Mouse (Mus musculus): Measurements from ENCODE around the gene Ogfr. TPM values are rescaled to one million over a fixed set of nuclear protein-coding genes. Genes with fewer than 3 reads are reported as not detected.

The Ogfr gene
- total and polyA plus RNA-seq, 3 experiments, result 57.3 to 79.1 (median 67.0) TPM

GRCm38 (mm10) chr2:180563841-180564240 lies 25.2 kb upstream of the Ogfr start:
- H3K79me2 ChIP-seq (replicated peaks; ENCODE audit: control insufficient read depth, extremely low read depth, insufficient read depth, poor library complexity, severe bottlenecking), result no peaks in the 10 kb centered on the region
- no peak for DNase-seq (ENCODE audit: extremely low read depth)
- no peak overlapping the region for H3K27ac ChIP-seq (ENCODE audit: insufficient read depth, low read depth)
- peak overlapping the region; percentile 55 for H3K4me2 ChIP-seq (ENCODE audit: insufficient read depth, low read depth, poor library complexity, severe bottlenecking)
- in situ Hi-C loops (cut with MboI; ENCODE audit: low pct_ligation_motif_present, low pct_unique_long_range_greater_than_20kb, low sequenced_read_pairs), result no loop called here
- dilution Hi-C loops (cut with MboI; ENCODE audit: extremely low pct_ligation_motif_present, extremely low pct_unique_long_range_greater_than_20kb, low sequenced_read_pairs), result no loop called here
- no peaks in the 10 kb centered on the region for H3K27me3 ChIP-seq (replicated peaks)
- H3K9me3 ChIP-seq (replicated peaks; ENCODE audit: low read length), result peaks cover 2% of the 10 kb centered on the region
- H3K9ac ChIP-seq (ENCODE audit: insufficient read depth, low read depth), result no peak overlapping the region
- H3K36me3 ChIP-seq (replicated peaks in 1 of 2; ENCODE audit: control insufficient read depth in 1 of 2, insufficient read depth in 1 of 2, low read length in 1 of 2), result no peaks in the 10 kb centered on the region
- TF ChIP-seq ZMIZ1 (IDR thresholded peaks at IDR 0.05; ENCODE audit: low read depth, low read length) (no peak), BHLHE40 (IDR thresholded peaks at IDR 0.05; ENCODE audit: low read depth, low read length) (0 out of 2 replicates have a peak, but pooled peaks have one; percentile 11)
- H3K4me3 ChIP-seq (replicated peaks in 1 of 3; ENCODE audit: low read depth in 2 of 3, low read length in 2 of 3, poor library complexity in 1 of 3), result no peak overlapping the region
- H3K4me1 ChIP-seq (ENCODE audit: control insufficient read depth in 1 of 2, insufficient read depth in 2 of 2), result peaks cover 15 to 19% of the 10 kb centered on the region in 2 experiments

DNA sequence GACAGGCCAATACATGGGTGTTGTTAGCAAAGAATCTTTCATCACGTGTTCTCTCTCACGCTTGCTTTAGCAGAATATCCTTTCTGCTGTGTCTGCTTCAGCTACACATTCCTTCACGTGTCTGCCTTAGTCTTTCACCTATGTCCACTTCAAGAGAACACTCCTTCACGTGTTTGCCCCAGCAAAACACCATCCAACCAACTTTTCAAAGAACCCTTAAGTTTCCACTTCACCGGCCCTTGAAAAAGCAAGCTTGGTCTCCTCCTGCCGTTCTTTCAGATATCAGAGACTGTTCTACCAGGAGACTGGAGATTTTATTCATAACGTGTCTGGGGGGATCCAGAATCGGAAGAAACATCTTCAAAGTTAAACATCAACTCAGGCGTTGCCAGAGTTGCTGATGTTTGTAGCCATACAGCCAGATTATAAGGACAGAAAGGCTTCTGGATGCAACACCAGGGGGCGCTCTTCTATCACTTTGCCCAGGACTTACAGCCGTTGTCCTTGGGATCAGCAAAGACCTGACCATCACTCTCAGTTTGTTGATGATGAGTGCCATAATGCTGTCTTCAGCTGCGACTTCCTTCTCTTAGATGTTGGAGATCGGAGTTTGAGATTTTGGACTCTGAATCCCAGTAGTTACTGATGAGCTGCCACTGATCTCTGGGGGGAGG lies 22.7 kb upstream of the Ogfr start:
- Histone ChIP-seq H3K27ac (ENCODE audit: insufficient read depth, low read depth) (no peak overlapping the region), H3K27me3 (replicated peaks) (peaks cover 7% of the 10 kb centered on the region), H3K9me3 (replicated peaks; ENCODE audit: low read length) (peaks cover 2% of the 10 kb centered on the region), H3K9ac (ENCODE audit: insufficient read depth, low read depth) (no peak overlapping the region), H3K36me3 (replicated peaks in 1 of 2; ENCODE audit: control insufficient read depth in 1 of 2, insufficient read depth in 1 of 2, low read length in 1 of 2) (no peaks in the 10 kb centered on the region), H3K4me3 (replicated peaks in 1 of 3; ENCODE audit: low read depth in 2 of 3, low read length in 2 of 3, poor library complexity in 1 of 3) (no peak overlapping the region), H3K4me1 (ENCODE audit: control insufficient read depth in 1 of 2, insufficient read depth in 2 of 2) (peaks cover 15 to 19% of the 10 kb centered on the region in 2 experiments), H3K4me2 (ENCODE audit: insufficient read depth, low read depth, poor library complexity, severe bottlenecking) (peak overlapping the region; percentile 29; the same call in 1 of the 2 replicates), H3K79me2 (replicated peaks; ENCODE audit: control insufficient read depth, extremely low read depth, insufficient read depth, poor library complexity, severe bottlenecking) (no peaks in the 10 kb centered on the region)
- DNase-seq (ENCODE audit: extremely low read depth), result peak; percentile 82
- in situ Hi-C loops (cut with MboI; ENCODE audit: low pct_ligation_motif_present, low pct_unique_long_range_greater_than_20kb, low sequenced_read_pairs), result no loop called here
- dilution Hi-C loops (cut with MboI; ENCODE audit: extremely low pct_ligation_motif_present, extremely low pct_unique_long_range_greater_than_20kb, low sequenced_read_pairs), result no loop called here
- TF ChIP-seq NRF1 (IDR thresholded peaks at IDR 0.05; ENCODE audit: low read depth, low read length) (no peak), MYC (IDR thresholded peaks at IDR 0.05; ENCODE audit: low read depth, low read length) (no peak), MAFK (IDR thresholded peaks at IDR 0.05; ENCODE audit: insufficient replicate concordance, low read length) (no peak), JUND (conservative IDR thresholded peaks at IDR 0.05; ENCODE audit: low read depth, low read length) (no peak), MAX (IDR thresholded peaks at IDR 0.05; ENCODE audit: low read length) (no peak), TBP (conservative IDR thresholded peaks at IDR 0.05; ENCODE audit: low read depth, low read length) (no peak), JUN (IDR thresholded peaks at IDR 0.05; ENCODE audit: insufficient read depth, low read depth, low read length) (no peak), ZKSCAN1 (IDR thresholded peaks at IDR 0.05; ENCODE audit: borderline replicate concordance, low read depth, low read length) (no peak), CHD2 (IDR thresholded peaks at IDR 0.05; ENCODE audit: low read length) (no peak; the same call in 1 of the 2 replicates), SMC3 (IDR thresholded peaks at IDR 0.05; ENCODE audit: low read depth, low read length) (peak; percentile 92), HCFC1 (IDR thresholded peaks at IDR 0.05; ENCODE audit: low read depth, low read length) (no peak), KAT2A (IDR thresholded peaks at IDR 0.05; ENCODE audit: insufficient replicate concordance, low read length) (no peak), UBTF (IDR thresholded peaks at IDR 0.05; ENCODE audit: low read depth, low read length) (no peak), POLR2AphosphoS2 (IDR thresholded peaks at IDR 0.05; ENCODE audit: low read depth, low read length) (no peak), ZNF384 (IDR thresholded peaks at IDR 0.05; ENCODE audit: low read depth, low read length) (no peak), IRF4 (IDR thresholded peaks at IDR 0.05; ENCODE audit: low read depth, low read length) (no peak), ZMIZ1 (IDR thresholded peaks at IDR 0.05; ENCODE audit: low read depth, low read length) (no peak), GABPA (IDR thresholded peaks at IDR 0.05; ENCODE audit: insufficient replicate concordance, low read depth, low read length) (no peak), RCOR1 (conservative IDR thresholded peaks at IDR 0.05; ENCODE audit: low read depth, low read length) (no peak), ZC3H11A (IDR thresholded peaks at IDR 0.05; ENCODE audit: low read depth, low read length) (peak; percentile 43), CTCF (conservative IDR thresholded peaks at IDR 0.05 in 1 of 2, IDR thresholded peaks at IDR 0.05 in 1 of 2; ENCODE audit: low read depth in 2 of 2, low read length in 2 of 2) (peak; percentile 66 to 93), MAZ (IDR thresholded peaks at IDR 0.05; ENCODE audit: low read depth, low read length) (no peak), E2F4 (IDR thresholded peaks at IDR 0.05; ENCODE audit: insufficient replicate concordance, low read depth, low read length) (no peak), ELF1 (IDR thresholded peaks at IDR 0.05; ENCODE audit: low read depth, low read length) (no peak), BHLHE40 (IDR thresholded peaks at IDR 0.05; ENCODE audit: low read depth, low read length) (no peak), TCF12 (IDR thresholded peaks at IDR 0.05; ENCODE audit: low read depth, low read length) (no peak), ETS1 (conservative IDR thresholded peaks at IDR 0.05; ENCODE audit: low read depth, low read length) (no peak), RAD21 (IDR thresholded peaks at IDR 0.05; ENCODE audit: low read depth, low read length) (peak; percentile 85), MEF2A (IDR thresholded peaks at IDR 0.05; ENCODE audit: borderline replicate concordance, low read depth, low read length) (no peak), SIN3A (IDR thresholded peaks at IDR 0.05; ENCODE audit: low read length) (no peak), NELFE (IDR thresholded peaks at IDR 0.05; ENCODE audit: low read depth, low read length) (no peak)

Data from CH12.LX (cell line).